Mouse (Mus musculus) G1E (cell line): ENCODE data around the gene Nkd2.

Experiments used
- CTCF ChIP-seq: IDR thresholded peaks from 2 replicates; pipeline ENCODE4 v1.5.1; 2012; ENCODE audit warnings: low read depth, low read length, inconsistent platforms, mixed read lengths
- GATA1 ChIP-seq: IDR thresholded peaks from 2 replicates; pipeline ENCODE4 v1.6.1; 2012; ENCODE audit warnings: borderline replicate concordance, low read length, inconsistent platforms, mixed read lengths
- POLR2AphosphoS5 ChIP-seq: IDR thresholded peaks from 2 replicates; pipeline ENCODE4 v1.6.1; 2012; ENCODE audit warnings: low read depth, low read length, inconsistent platforms; ENCODE audit not compliant: insufficient replicate concordance
- TAL1 ChIP-seq: conservative IDR thresholded peaks from 2 replicates; pipeline ENCODE4 v1.6.1; 2012; ENCODE audit warnings: low read depth, low read length, inconsistent platforms, mixed read lengths

DNA sequence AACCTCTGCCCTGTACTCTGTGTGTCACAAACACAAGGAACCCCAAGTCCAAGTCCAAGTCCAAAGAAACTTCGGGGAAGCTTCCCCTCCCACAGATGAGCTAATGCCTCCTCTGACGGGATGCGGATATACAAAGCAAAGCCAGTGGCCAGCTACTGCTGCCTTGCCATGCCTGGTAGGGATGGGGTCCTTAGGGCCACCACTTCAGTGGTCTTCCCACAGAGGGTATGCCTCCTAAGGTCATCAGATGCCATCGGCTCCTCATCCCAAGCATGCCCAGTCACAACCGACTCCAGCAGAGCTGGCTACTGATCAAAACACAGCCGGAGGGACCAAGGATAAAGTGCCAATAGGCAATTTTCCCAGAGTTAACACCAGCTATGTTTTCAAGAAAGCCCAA, 10.9 kb downstream of the Nkd2 start:
- no peak for TF ChIP-seq TAL1
- no peak for TF ChIP-seq CTCF
- TF ChIP-seq GATA1, result no peak
- TF ChIP-seq POLR2AphosphoS5, result no peak
